Mouse (Mus musculus) MEL (cell line): ENCODE measurements around the gene Elovl1. TPM values are rescaled to one million over a fixed set of nuclear protein-coding genes. Genes with fewer than 3 reads are reported as not detected.
A peak's percentile ranks its signal among the peaks of the same experiment; 100 is the strongest.

Experiments used
- DNase-seq: peaks from one replicate; pipeline ENCODE4 v3.0.0; 2011; ENCODE audit warnings: low read depth, low spot score
- H3K27ac ChIP-seq: 2 replicates; pipeline ENCODE4 v1.5.1; 2012; ENCODE audit warnings: low read depth, mild to moderate bottlenecking, control low read depth, low read length, moderate library complexity; ENCODE audit not compliant: control insufficient read depth
- H3K27me3 ChIP-seq, 2 experiments: fragments of 150-350 bp in 1 of 2; sonication (generic) in 1 of 2; 2 replicates each; pipeline ENCODE4 v1.6.1; 2012; ENCODE audit warnings: low read length in 2 of 2, mild to moderate bottlenecking in 2 of 2, improper control_type of control experiment in 1 of 2, moderate library complexity in 1 of 2; ENCODE audit not compliant: insufficient read depth in 2 of 2, control insufficient read depth in 1 of 2
- H3K36me3 ChIP-seq, 2 experiments: 2 replicates each; pipeline ENCODE4 v1.6.1; 2012 to 2014; ENCODE audit warnings: low read length in 2 of 2, improper control_type of control experiment in 1 of 2, inconsistent platforms in 1 of 2, mild to moderate bottlenecking in 1 of 2; ENCODE audit not compliant: insufficient read depth in 2 of 2, control insufficient read depth in 1 of 2
- H3K4me1 ChIP-seq, 2 experiments: fragments of 150-350 bp in 1 of 2; sonication (generic) in 1 of 2; 2 replicates each; pipeline ENCODE4 v1.6.1; 2012; ENCODE audit warnings: low read length in 2 of 2, improper control_type of control experiment in 1 of 2, mild to moderate bottlenecking in 1 of 2; ENCODE audit not compliant: insufficient read depth in 2 of 2, control insufficient read depth in 1 of 2
- H3K4me3 ChIP-seq, 2 experiments: fragments of 150-350 bp in 1 of 2; sonication (generic) in 1 of 2; 2 replicates each; pipeline ENCODE4 v1.5.1; 2012; ENCODE audit warnings: low read depth in 2 of 2, low read length in 2 of 2, mild to moderate bottlenecking in 2 of 2, moderate library complexity in 2 of 2, control low read depth in 1 of 2, improper control_type of control experiment in 1 of 2; ENCODE audit not compliant: control insufficient read depth in 1 of 2, insufficient read depth in 1 of 2
- H3K79me2 ChIP-seq: 2 replicates; pipeline ENCODE4 v1.6.1; 2012; ENCODE audit warnings: mild to moderate bottlenecking, low read length, moderate library complexity; ENCODE audit not compliant: control insufficient read depth, poor library complexity, insufficient read depth
- H3K9ac ChIP-seq: 2 replicates; pipeline ENCODE4 v1.6.1; 2012; ENCODE audit warnings: low read depth, mild to moderate bottlenecking, control low read depth, low read length, moderate library complexity; ENCODE audit not compliant: control insufficient read depth, poor library complexity, severe bottlenecking
- H3K9me3 ChIP-seq: fragments of 150-350 bp; sonication (generic); replicated peaks from 2 replicates; pipeline ENCODE4 v1.6.1; 2012; ENCODE audit warnings: mild to moderate bottlenecking, low read length, improper control_type of control experiment, moderate library complexity; ENCODE audit not compliant: insufficient read depth
- BHLHE40 ChIP-seq: IDR thresholded peaks from 2 replicates; pipeline ENCODE4 v1.6.1; 2012; ENCODE audit warnings: low read depth, mild to moderate bottlenecking, inconsistent platforms, low read length, improper control_type of control experiment, borderline replicate concordance
- CHD1 ChIP-seq: IDR thresholded peaks from 2 replicates; pipeline ENCODE4 v1.6.1; 2012; ENCODE audit warnings: low read depth, mild to moderate bottlenecking, inconsistent platforms, low read length, improper control_type of control experiment
- CHD2 ChIP-seq: IDR thresholded peaks from 2 replicates; pipeline ENCODE4 v1.6.1; 2011; ENCODE audit warnings: low read length, improper control_type of control experiment
- CTCF ChIP-seq, 3 experiments: IDR thresholded peaks in 2 of 3; conservative IDR thresholded peaks in 1 of 3; 2 replicates each; pipeline ENCODE4 v1.5.1; 2011 to 2012; ENCODE audit warnings: low read length in 3 of 3, low read depth in 2 of 3, mild to moderate bottlenecking in 2 of 3, improper control_type of control experiment in 1 of 3, inconsistent platforms in 1 of 3, mixed read lengths in 1 of 3, moderate library complexity in 1 of 3; ENCODE audit not compliant: control insufficient read depth in 1 of 3, insufficient read depth in 1 of 3, poor library complexity in 1 of 3, severe bottlenecking in 1 of 3
- E2F4 ChIP-seq: IDR thresholded peaks from 2 replicates; pipeline ENCODE4 v1.6.1; 2011; ENCODE audit warnings: low read depth, low read length, improper control_type of control experiment, borderline replicate concordance
- ELF1 ChIP-seq: IDR thresholded peaks from 2 replicates; pipeline ENCODE4 v1.6.1; 2014; ENCODE audit warnings: low read depth, mild to moderate bottlenecking, inconsistent platforms, low read length, improper control_type of control experiment, moderate library complexity
- GATA1 ChIP-seq: IDR thresholded peaks from 2 replicates; pipeline ENCODE4 v1.6.1; 2011; ENCODE audit warnings: low read depth, low read length, improper control_type of control experiment
- HCFC1 ChIP-seq: IDR thresholded peaks from 2 replicates; pipeline ENCODE4 v1.6.1; 2012; ENCODE audit warnings: low read depth, mild to moderate bottlenecking, inconsistent platforms, low read length, improper control_type of control experiment, moderate library complexity
- JUND ChIP-seq: IDR thresholded peaks from 2 replicates; pipeline ENCODE4 v1.6.1; 2011; ENCODE audit warnings: low read depth, mild to moderate bottlenecking, improper control_type of control experiment, low read length
- MAFK ChIP-seq: IDR thresholded peaks from 2 replicates; pipeline ENCODE4 v1.6.1; 2011; ENCODE audit warnings: low read depth, mild to moderate bottlenecking, low read length, improper control_type of control experiment, borderline replicate concordance
- MAX ChIP-seq: IDR thresholded peaks from 2 replicates; pipeline ENCODE4 v1.6.1; 2011; ENCODE audit warnings: low read length, improper control_type of control experiment
- MAZ ChIP-seq: IDR thresholded peaks from 2 replicates; pipeline ENCODE4 v1.6.1; 2012; ENCODE audit warnings: low read depth, mild to moderate bottlenecking, inconsistent platforms, low read length, improper control_type of control experiment
- MEF2A ChIP-seq: IDR thresholded peaks from 2 replicates; pipeline ENCODE4 v1.6.1; 2014; ENCODE audit warnings: low read depth, mild to moderate bottlenecking, inconsistent platforms, low read length, improper control_type of control experiment; ENCODE audit not compliant: poor library complexity, insufficient replicate concordance, severe bottlenecking; ENCODE audit errors: extremely low read depth
- MXI1 ChIP-seq: IDR thresholded peaks from 2 replicates; pipeline ENCODE4 v1.6.1; 2011; ENCODE audit warnings: mild to moderate bottlenecking, low read depth, low read length, improper control_type of control experiment
- MYB ChIP-seq: IDR thresholded peaks from 2 replicates; pipeline ENCODE4 v1.6.1; 2011; ENCODE audit warnings: mild to moderate bottlenecking, low read depth, low read length, improper control_type of control experiment
- NELFE ChIP-seq: IDR thresholded peaks from 2 replicates; pipeline ENCODE4 v1.6.1; 2011; ENCODE audit warnings: low read depth, low read length, improper control_type of control experiment
- NRF1 ChIP-seq: IDR thresholded peaks from 2 replicates; pipeline ENCODE4 v1.6.1; 2014; ENCODE audit warnings: low read depth, mild to moderate bottlenecking, inconsistent platforms, low read length, improper control_type of control experiment, moderate library complexity; ENCODE audit not compliant: poor library complexity, insufficient read depth, severe bottlenecking
- POLR2A ChIP-seq, 2 experiments: IDR thresholded peaks; 2 replicates each; pipeline ENCODE4 v1.6.1; 2011 to 2012; ENCODE audit warnings: low read length in 2 of 2, mild to moderate bottlenecking in 2 of 2, control low read depth in 1 of 2, improper control_type of control experiment in 1 of 2, low read depth in 1 of 2, moderate library complexity in 1 of 2; ENCODE audit not compliant: control insufficient read depth in 1 of 2, insufficient read depth in 1 of 2, poor library complexity in 1 of 2
- POLR2AphosphoS2 ChIP-seq: IDR thresholded peaks from 2 replicates; pipeline ENCODE4 v1.6.1; 2011; ENCODE audit warnings: low read length, improper control_type of control experiment
- POLR2AphosphoS5 ChIP-seq: IDR thresholded peaks from 2 replicates; pipeline ENCODE4 v1.6.1; 2012; ENCODE audit warnings: low read depth, borderline replicate concordance, mild to moderate bottlenecking, inconsistent platforms, low read length, moderate library complexity, mixed read lengths
- RCOR1 ChIP-seq: IDR thresholded peaks from 2 replicates; pipeline ENCODE4 v1.6.1; 2012; ENCODE audit warnings: low read depth, mild to moderate bottlenecking, inconsistent platforms, low read length, improper control_type of control experiment
- SIN3A ChIP-seq: IDR thresholded peaks from 2 replicates; pipeline ENCODE4 v1.6.1; 2012; ENCODE audit warnings: low read length, improper control_type of control experiment, inconsistent platforms
- SMC3 ChIP-seq: IDR thresholded peaks from 2 replicates; pipeline ENCODE4 v1.6.1; 2011; ENCODE audit warnings: low read depth, low read length, improper control_type of control experiment
- TAL1 ChIP-seq: IDR thresholded peaks from 2 replicates; pipeline ENCODE4 v1.6.1; 2012; ENCODE audit warnings: mild to moderate bottlenecking, inconsistent platforms, low read length, moderate library complexity, mixed read lengths
- UBTF ChIP-seq: IDR thresholded peaks from 2 replicates; pipeline ENCODE4 v1.6.1; 2012; ENCODE audit warnings: low read depth, mild to moderate bottlenecking, inconsistent platforms, low read length, improper control_type of control experiment, moderate library complexity, borderline replicate concordance; ENCODE audit not compliant: insufficient read depth
- USF2 ChIP-seq, 2 experiments: IDR thresholded peaks; 2 replicates each; pipeline ENCODE4 v1.6.1; 2011 to 2012; ENCODE audit warnings: improper control_type of control experiment in 2 of 2, low read length in 2 of 2, borderline replicate concordance in 1 of 2, inconsistent platforms in 1 of 2, low read depth in 1 of 2, mild to moderate bottlenecking in 1 of 2; ENCODE audit not compliant: insufficient read depth in 1 of 2
- ZC3H11A ChIP-seq: IDR thresholded peaks from 2 replicates; pipeline ENCODE4 v1.6.1; 2012; ENCODE audit warnings: low read depth, mild to moderate bottlenecking, inconsistent platforms, low read length, improper control_type of control experiment
- ZKSCAN1 ChIP-seq: IDR thresholded peaks from 2 replicates; pipeline ENCODE4 v1.6.1; 2012; ENCODE audit warnings: low read depth, mild to moderate bottlenecking, inconsistent platforms, low read length, improper control_type of control experiment, moderate library complexity
- ZNF384 ChIP-seq: IDR thresholded peaks from 2 replicates; pipeline ENCODE4 v1.6.1; 2012; ENCODE audit warnings: low read depth, mild to moderate bottlenecking, inconsistent platforms, low read length, improper control_type of control experiment
- polyA plus RNA-seq, 2 experiments: library from polyadenylated mRNA; stranded (reverse) in 1 of 2; unstranded in 1 of 2; fragments of >175 nt in 1 of 2; fragments of >200 nt in 1 of 2; gene quantifications; 2 replicates each; pipeline versions ENCODE4 v1.2.1 to v1.2.4; 2012; ENCODE audit warnings: low replicate concordance in 2 of 2, low read depth in 1 of 2; ENCODE audit not compliant: insufficient read length in 2 of 2, insufficient read depth in 1 of 2, missing spikeins in 1 of 2
- total RNA-seq: library from RNA; depleted of rRNA; stranded (reverse); fragments of 300-350 nt; gene quantifications from 2 replicates; pipeline ENCODE4 v1.2.3, GENCODE M21; 2012

The Elovl1 gene
- total and polyA plus RNA-seq, 3 experiments, result 134 to 391 (median 246) TPM

DNA sequence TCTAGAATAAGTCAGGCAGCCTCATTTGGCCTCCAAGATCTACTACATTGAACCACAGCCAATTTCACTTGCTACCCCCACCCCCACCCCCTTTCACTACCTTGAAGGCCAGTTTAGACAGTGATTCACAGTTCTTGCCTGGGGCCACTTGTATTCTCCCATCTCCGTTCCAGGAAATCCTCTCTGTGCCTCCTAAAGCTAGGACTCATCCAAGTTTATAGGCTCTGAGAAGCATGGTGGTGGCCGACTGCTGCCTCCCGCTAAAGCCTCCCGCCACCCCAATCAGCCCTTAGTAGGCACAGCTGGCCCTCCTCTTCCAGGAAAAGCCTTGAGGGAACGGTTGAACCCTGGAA is 502 bp upstream of the Elovl1 start:
- Histone ChIP-seq H3K9ac (peak overlapping the region; percentile 92), H3K36me3 (peaks cover 2 to 38% of the 10 kb centered on the region in 2 experiments; a peak in 3 of 4 replicates), H3K27me3 (no peaks in the 10 kb centered on the region), H3K9me3 (no peaks in the 10 kb centered on the region), H3K4me1 (peaks cover 18 to 44% of the 10 kb centered on the region in 2 experiments), H3K4me3 (peak overlapping the region; percentile 76 to 89), H3K79me2 (peaks cover 35% of the 10 kb centered on the region), H3K27ac (peak overlapping the region; percentile 82)
- DNase-seq, result peak; percentile 46
- TF ChIP-seq ZKSCAN1, result 0 out of 2 replicates have a peak, but pooled peaks have one; percentile 23
- TF ChIP-seq SIN3A, result peak; percentile 19; the same call in 1 of the 2 replicates
- TF ChIP-seq MAFK, result 0 out of 2 replicates have a peak, but pooled peaks have one; percentile 7
- TF ChIP-seq E2F4, result no peak
- TF ChIP-seq MAZ, result 0 out of 2 replicates have a peak, but pooled peaks have one; percentile 3

GRCm38 (mm10) chr4:118428531-118429214 is 780 bp downstream of the Elovl1 start:
- Histone ChIP-seq H3K79me2 (peaks cover 35% of the 10 kb centered on the region), H3K27ac (peak overlapping the region; percentile 85), H3K27me3 (no peaks in the 10 kb centered on the region), H3K4me3 (peak overlapping the region; percentile 95 to 96), H3K4me1 (peaks cover 18 to 44% of the 10 kb centered on the region in 2 experiments), H3K36me3 (peaks cover 2 to 38% of the 10 kb centered on the region in 2 experiments; a peak in 3 of 4 replicates), H3K9me3 (no peaks in the 10 kb centered on the region), H3K9ac (peak overlapping the region; percentile 96)
- DNase-seq, result peak; percentile 80
- TF ChIP-seq RCOR1, result 0 out of 2 replicates have a peak, but pooled peaks have one; percentile 8
- TF ChIP-seq MYB, result no peak
- TF ChIP-seq UBTF, result no peak
- no peak for TF ChIP-seq TAL1
- TF ChIP-seq USF2 (IDR thresholded peaks at IDR 0.05; ENCODE audit: borderline replicate concordance in 1 of 2, insufficient read depth in 1 of 2, low read depth in 1 of 2, low read length in 2 of 2), result no peak
- no peak for TF ChIP-seq SMC3
- TF ChIP-seq MEF2A, result no peak
- no peak for TF ChIP-seq CHD2
- TF ChIP-seq NELFE, result no peak; the same call in 1 of the 2 replicates
- TF ChIP-seq GATA1, result peak; percentile 65
- peak; percentile 96 for TF ChIP-seq BHLHE40
- TF ChIP-seq MAZ, result no peak
- no peak for TF ChIP-seq CTCF (IDR thresholded peaks at IDR 0.05 in 2 of 3, conservative IDR thresholded peaks at IDR 0.05 in 1 of 3; ENCODE audit: control insufficient read depth in 1 of 3, insufficient read depth in 1 of 3, low read depth in 2 of 3, low read length in 3 of 3, poor library complexity in 1 of 3, severe bottlenecking in 1 of 3)
- 0 out of 2 replicates have a peak, but pooled peaks have one; percentile 43 for TF ChIP-seq HCFC1
- no peak for TF ChIP-seq ELF1
- no peak; the same call in 1 of the 2 replicates for TF ChIP-seq POLR2AphosphoS5
- TF ChIP-seq ZNF384, result no peak
- peak; percentile 97 for TF ChIP-seq MAX
- no peak for TF ChIP-seq CHD1
- TF ChIP-seq MXI1, result peak; percentile 99
- TF ChIP-seq JUND, result no peak
- peak; percentile 78; the same call in 1 of the 2 replicates for TF ChIP-seq POLR2AphosphoS2
- TF ChIP-seq NRF1, result no peak
- no peak for TF ChIP-seq E2F4
- no peak for TF ChIP-seq ZC3H11A
- TF ChIP-seq SIN3A, result peak; percentile 92
- peak; percentile 20 to 71; a peak in 2 of 4 replicates for TF ChIP-seq POLR2A (IDR thresholded peaks at IDR 0.05; ENCODE audit: control insufficient read depth in 1 of 2, insufficient read depth in 1 of 2, low read depth in 1 of 2, low read length in 2 of 2, poor library complexity in 1 of 2)
